Mouse (Mus musculus) cerebellum, adult 18-20 months (tissue): ENCODE data around the gene Rxfp1.
"Not testable (repeated sequence)": the region's sequence is repeated elsewhere in the genome, so short reads cannot be mapped to it uniquely, and the experiment has no call there.

Source experiments
- DNase-seq, 2 experiments: peaks; one replicate each; pipeline ENCODE4 v3.0.0; 2021

Rxfp1 gene

DNA sequence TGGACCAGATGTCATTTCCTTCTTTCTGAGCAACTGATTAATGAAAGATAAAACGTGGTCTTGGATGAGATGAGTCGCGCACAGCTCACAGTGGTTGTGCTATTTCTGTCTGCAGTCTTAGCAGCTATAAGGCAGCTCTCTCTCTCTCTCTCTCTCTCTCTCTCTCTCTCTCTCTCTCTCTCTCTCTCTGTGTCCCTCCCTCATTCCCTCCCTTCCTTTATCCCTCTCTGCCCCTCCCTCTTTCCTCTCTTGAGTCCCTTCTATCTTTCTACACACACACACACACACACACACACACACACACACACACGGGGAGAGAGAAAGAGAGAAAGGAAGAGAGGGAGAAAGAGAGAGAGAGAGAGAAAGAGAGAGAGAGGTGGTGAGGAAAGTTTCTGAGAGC lies at the start of gene Rxfp1:
TSS of gene Rxfp1 (minus strand) at position 101 of the 400 bp plus-strand sequence.
- no peak for DNase-seq

DNA sequence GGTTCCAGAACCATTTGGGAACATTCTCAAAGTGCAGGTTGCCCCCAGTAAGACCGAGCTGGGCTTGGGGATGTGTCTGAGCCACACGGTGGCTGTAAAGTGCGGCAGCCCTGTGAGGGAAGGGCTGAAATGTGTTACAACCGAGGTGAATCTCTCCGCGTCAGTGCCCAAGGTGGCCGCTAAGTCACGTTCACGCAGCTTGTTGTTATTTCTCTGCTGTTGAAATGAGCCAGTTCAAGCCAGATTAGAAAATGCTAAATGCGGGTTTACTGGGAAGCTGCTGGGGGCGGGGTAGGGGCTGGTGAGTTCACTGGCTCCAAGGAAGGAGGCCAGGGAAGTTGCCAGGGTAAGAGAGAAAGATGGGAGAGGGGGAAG lies 46.7 kb upstream of the Rxfp1 start:
- DNase-seq = no peak

DNA sequence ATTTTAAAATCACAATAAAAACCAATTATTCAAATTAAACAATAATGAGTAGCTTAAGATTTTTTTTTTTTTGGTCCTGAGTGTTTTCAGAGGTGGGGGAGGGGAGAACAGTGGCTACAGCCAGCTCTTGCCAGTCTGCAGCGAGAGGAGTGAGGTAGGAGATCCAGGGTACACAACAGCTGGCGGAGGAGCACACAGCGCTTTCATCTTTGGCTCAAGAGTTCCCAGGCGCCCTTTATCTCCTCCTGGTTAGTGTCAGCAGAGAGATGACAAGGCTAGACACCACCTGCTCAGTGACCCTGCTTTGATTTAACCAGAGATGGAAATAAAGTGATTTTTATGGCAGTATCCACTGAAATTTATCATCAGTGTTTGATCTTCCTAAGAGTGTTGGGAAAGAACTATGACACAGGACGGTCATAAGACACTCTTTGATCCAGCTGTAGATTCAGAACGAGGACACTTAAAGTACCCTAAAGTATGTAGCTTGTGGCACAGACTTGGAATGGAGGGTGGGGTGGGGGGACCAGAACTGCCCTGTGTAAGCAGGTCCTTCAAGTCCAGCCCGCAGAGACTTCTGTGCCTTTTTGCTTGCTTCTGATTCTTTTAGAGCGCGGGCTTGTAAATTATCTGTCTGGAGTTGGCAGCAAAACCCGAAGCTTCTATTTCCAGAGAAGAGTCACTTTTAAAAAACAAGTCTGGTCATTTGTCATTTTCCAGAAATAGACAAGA lies 46.1 kb upstream of the Rxfp1 start:
- no peak for DNase-seq

DNA sequence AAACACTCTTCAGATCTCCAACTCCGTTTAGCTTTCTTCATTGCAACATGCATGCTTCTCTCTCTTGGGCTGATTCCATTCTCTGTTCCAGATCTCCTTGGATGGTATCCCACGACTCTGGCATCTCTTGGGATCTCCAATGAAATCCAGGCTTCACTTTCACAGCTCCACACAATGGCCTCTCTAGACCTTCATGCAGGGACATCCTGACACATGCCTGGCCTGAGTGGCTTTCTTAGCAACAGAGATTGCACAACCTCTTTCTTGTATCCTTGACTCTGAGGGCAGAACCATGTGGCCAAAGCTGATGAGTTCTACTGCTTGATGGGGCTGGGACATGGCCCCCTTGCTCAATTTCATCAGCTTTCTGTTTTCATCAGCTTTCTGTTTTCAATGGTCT lies 35.0 kb upstream of the Rxfp1 start:
- no peak for DNase-seq

DNA sequence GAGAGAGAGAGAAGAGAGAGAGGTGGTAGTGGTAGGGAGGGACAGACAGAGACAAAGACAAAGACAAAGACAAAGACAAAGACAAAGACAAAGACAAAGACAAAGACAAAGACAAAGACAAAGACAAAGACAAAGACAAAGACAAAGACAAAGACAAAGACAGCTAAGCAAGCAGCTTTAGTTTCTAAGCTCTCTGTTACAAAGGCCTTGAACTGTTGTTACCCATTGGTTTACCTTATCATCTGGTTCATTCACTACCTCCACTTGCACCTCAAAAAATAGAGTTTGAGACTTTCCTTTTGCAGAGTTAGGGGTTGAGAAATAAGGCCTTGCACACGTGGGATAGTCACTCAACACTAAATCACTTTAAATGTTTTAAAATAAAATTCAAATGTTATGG lies 16.1 kb upstream of the Rxfp1 start:
- DNase-seq = no peak

DNA sequence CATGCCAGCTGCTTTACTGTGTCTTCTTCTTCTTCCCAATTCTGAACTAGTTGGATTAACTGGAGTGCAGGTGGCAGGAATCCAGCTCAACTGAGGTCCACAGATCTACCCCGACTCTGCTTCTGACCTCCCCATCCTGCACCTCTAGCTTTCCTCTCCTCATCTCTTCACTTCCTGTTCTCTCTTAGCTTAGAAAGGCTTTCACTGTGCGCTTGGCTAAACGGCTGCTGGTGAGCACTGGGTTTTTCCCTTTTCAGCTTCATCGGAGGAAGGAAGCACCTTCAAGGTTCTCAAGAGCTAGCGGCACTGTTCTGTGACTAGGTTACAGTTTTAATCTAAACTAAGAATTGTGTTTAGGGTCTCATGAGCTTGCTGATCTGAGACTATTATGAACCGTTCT lies 8.9 kb upstream of the Rxfp1 start:
- no peak for DNase-seq

DNA sequence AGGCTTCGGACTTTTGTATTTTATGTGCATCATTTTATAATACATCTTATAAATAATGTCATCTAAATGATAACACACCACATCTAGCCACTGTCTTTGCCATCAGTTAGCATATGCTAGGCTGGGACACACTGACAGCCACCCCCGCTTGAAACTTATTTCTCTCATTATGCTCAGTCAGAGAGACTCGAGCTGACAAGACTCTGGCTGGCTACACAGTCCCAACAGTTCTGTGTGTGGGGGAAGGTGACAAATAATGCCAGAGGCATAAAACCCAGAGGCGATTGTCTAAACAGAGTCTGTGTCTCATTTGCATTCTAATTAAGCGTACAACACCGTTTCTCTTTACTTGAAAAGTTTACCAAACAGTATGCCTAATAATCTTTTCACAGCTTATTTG lies 7.4 kb upstream of the Rxfp1 start:
- DNase-seq = no peak

DNA sequence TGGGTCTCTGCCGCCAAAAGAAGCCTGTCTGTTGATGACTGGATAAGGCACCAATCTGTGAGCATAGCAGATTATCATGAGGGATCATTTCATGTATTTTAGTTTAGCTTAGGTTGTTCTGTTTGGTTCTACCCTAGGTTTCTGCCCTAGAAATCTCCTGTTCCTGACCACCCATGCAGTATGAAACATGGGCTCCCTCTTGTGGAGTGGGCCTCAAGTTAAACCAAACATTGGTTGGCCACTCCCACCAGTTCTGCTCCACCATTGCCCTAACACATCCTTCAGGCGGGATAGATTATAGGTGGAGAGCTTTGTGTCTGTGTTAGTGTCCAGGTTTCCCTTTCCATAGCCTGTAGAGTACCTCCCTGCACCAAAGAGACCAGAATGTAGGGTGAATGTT lies 6.7 kb upstream of the Rxfp1 start:
- no peak for DNase-seq

DNA sequence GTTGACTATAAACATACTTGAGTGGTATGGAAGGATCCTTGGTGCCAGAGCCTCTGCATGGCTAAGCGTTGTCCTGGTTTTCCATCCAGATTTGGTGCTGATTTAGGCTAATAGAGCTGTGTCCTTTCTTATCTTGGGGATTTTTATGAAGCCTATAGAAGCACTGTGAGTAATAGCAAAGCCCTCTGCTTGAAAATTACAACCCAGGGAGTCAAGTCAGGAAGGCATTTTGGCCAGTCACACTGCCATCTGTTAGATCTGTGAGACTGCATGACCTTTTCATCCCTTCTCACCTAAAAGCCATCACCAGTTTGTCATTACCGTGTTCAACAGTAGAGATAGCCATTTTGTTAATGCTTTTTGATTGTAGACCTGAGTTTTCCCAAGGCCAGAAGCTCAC lies 2.7 kb upstream of the Rxfp1 start:
- DNase-seq = peak in 1 of 2 experiments; percentile 21

DNA sequence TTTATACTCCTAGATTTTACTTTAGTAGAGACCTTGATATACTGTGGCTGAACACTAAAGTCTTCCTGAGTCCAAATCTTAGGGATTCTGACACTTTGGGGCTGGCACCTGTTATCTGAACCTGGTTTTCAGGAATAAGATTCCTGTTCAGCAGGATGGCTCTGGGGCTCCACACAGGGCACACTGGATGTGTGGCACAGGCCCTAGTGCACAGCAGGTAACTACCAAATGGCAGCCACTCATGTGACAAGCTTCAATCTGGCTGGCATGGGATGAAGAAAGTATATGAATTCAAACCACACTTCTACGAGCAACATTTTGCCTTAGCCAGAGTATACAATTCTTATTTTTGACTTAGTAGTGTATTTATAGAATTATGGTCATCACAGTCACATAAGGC lies 771 bp upstream of the Rxfp1 start:
- peak; percentile 28 to 34 for DNase-seq

DNA sequence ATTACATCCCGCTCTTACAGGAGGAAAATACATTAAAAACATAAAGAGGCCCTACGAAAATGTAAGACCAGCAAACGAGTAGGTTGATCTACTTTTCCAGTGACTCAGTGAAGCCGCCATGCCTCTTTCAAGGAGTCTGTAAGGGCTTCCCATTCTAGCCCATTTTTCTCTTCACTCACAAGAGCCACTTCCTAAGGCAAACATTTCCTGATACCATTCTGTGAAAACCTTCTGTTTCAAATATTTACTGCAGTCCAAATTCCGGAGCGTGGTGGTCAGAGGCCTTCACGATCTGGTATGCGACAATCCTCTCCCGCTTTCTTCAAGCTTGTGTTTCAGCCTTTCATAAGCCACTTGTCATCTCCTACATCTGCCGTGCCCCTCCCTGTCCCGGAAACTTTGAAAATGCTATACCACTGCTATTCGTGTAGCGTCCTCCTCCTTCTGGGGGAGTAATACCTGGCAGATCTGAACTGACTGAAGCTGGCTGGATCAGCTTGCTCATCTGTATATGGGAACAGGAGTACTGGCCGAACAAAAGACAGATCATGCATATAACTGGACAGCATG lies 11.1 kb downstream of the Rxfp1 start:
- no peak for DNase-seq

DNA sequence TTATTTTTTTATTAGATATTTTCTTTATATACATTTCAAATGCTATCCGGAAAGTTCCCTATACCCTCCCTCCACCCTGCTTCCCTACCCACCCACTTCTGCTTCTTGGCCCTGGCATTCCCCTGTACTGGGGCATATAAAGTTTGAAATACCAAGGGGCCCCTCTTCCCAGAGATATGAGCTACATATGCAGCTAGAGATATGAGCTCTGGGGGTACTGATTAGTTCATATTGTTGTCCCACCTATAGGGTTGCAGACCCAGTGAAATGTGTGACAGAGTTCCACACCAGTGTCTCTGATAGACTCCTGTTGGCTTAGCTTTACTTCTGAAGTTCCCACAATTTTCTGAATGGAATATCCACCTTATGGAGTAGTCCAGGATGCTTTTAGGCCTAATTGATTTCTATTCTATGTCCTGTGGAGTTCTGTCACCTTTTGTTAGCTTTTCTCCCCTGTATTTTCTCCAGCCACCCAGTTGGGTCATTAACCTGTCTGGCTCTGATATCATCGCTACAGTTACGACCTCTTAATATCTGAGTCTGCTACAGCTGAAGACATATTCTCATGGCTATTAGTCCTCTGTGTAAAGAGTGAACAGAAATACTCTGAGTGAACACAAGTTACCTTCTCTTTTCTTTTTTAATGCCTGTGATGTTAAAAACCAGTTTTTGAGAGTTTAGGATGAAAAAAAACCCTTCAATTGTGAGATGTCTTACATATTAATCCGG lies 16.8 kb downstream of the Rxfp1 start:
- DNase-seq = no peak

DNA sequence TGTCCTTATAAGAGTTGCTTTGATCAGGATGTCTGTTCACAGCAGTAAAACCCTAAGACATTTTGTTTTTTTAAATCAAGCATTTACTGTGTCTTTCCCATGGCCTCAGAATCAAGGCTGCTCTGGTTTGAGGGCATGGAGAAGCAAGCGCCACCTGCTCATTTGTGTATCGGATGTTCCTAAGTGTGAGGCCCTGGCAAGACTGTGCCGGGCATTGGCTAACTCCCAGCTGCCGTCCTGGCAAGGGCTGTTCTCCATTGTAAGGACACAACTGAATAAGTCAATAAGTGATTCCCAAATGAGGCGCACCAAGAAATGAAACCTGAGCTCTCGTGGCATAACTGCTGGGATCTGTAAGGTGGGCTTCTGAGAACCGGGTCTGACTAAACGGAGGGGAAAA lies 31.2 kb downstream of the Rxfp1 start:
- DNase-seq = peak; percentile 39 to 51

DNA sequence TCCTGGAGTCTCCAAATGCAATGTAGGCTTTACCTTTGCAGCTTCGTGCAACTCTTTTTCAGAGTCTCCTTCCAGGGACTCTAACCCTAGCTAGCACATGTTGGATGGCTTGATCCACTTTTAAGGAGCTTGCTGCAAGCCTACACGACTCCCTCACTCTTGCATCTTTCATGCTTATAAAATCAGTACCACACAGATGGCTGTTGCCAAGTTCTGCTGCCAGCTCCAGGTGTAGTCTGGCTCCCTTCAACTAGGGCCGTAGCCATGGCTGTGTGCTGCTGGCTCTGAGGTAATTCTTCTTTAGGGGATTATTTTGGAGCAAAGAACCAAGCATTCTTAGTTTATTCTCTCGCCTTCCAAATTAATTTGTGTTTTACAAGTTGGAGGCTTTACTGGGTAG lies 34.5 kb downstream of the Rxfp1 start:
- no peak for DNase-seq

DNA sequence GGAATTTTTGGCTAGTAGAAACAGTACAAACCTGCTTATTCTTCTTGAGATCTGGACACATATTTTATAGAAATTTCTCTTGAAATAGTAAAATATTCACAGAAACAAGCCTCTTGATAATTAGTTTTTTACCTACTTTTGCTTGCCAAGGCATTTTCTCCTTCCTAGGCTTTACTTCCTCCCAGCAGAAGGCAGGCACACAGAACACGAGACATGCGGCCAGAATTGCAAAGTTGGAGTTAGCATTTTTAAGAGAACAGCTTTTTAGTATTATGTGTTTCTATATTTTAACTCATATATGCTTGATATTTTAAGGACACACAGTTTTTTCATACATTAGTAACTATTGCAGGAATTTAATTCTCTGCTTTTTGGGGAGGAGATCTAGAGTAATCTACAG lies 45.7 kb downstream of the Rxfp1 start:
- DNase-seq = no peak

DNA sequence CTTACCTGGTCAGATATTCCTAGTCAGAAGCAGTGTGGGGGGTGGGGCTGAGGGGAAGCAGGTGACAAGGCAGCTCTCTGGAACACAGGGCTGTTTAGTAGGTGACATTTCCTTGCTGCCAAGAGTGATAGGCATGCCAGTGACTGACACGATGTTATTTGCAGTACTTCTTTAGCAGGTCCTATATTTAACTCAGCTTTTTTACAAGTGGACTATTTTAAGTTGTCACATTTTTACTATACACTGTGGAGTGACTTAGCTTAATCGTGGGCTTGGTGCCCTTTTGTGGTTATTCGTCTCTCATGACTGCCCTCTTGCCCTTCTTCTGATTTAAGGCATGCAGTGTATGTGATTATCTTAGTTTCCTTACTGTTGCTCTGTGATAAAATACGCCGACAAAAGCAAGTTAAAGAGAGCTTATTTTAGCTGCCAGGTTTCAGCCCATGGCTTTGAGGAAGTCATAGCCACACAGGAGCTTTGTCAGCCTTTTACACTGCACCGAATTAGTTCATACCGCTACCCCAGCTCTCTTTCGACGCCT lies 47.5 kb downstream of the Rxfp1 start:
- no peak for DNase-seq

DNA sequence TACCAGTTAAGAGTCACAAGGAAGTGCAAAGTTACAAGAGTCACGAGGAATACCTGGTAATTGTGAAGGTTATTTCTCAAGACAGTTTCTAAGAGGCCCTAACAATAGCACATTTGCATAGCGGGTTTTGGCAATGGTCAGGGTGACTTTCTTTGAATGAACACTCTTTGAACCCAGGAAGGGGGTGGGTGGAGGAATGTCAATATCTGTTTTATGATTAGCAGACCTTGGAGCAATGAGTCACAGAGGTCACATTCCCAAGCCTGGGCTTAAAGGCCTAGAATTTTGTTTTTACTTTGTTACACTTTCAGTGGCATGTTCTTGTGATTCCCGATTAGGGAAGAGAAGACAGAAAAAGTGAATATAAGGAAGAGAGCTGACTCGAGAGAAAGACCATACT lies 49.6 kb downstream of the Rxfp1 start:
- not testable (repeated sequence) for DNase-seq

DNA sequence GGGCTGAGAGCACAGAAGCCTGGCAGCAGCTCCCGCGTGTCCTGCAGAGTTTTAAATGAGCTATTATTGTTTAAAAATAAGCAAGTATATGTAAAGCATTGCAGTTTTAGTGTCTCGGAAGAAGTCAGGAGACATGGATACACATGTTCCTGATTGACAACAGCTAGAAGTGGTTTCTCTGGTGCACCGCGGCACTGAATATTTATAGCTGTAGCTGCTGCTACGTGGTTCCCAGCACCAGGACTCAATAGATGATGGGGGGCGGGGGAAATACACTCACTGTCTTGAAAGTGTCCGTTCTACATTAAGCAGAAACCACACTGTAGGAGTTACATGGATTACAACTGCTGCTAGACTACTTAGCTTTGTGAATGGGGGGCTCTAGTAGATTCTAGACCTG lies 54.2 kb downstream of the Rxfp1 start:
- no peak for DNase-seq

DNA sequence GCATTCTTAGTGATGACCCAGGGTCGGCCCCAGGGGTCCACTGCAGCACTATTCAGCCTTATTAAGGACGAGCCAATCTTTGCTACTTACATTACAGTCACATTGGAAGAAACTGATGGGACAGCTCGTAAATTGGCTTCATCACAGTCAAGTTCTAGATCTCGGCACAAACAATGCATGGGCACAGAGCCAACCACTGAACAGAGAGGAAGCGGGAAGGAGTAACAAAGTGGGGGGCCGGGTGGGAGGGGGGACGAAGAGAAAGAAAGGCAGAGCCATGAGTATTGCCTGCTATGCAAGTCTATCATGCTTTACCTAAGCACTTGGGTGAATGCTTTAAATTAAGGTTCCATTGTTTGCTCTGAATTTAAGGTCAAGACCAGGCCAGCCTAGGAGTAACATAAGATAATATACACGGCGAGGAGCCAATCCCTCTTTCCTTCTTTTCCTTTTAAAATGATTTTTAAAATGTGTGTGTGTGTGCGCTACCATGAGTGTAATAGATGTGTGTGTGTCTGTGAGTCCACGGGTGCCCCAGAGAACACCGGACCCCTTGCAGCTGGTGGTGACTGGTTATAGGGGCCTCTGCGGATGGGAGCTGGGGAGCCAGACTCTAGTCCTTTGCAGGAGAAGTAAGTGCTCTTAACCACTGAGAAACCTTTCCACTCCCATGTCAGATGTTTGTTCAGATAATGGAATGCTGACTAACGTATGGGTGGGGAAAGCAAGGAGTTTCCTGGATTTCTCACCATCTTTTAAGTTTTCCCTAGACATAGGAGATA lies 55.1 kb downstream of the Rxfp1 start:
- no peak for DNase-seq

DNA sequence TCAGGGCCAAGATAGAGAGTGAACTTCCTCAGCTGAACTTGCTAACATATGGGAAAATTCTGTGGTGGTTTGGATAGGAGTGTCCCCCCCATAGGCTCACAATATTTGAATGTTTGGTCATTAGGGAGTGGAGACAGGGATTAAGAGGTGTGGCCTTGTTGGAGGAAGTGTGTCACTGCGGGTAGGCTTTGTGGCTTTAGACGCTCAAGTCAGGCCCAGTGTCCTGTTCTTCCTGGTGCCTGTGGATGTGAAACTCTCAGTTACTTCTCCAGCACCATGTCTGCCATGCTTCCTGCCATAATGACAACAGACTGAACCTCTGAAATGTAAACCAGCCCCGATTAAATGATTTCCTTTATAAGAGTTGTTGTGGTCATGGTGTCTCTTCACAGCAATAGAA lies 61.3 kb downstream of the Rxfp1 start:
- no peak for DNase-seq

DNA sequence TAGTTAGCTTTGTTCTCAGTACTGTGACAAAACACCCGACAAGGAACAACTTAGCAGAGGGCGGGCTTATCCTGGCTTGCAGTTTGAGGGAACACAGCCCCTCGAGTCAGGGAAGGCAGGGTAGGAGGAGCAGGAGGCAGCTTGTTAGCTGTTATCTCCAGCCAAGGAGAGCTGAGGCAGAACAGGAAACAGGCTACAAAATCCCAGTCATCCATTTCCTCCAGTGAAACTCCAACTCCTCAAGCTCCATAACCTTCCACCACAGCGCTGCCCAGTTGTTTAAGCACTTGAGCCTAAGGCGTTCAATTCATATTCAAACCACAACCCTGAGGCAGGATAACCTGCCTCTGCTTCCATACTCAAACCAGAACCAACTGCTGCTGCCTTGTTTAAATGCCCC lies 63.0 kb downstream of the Rxfp1 start:
- DNase-seq = no peak

DNA sequence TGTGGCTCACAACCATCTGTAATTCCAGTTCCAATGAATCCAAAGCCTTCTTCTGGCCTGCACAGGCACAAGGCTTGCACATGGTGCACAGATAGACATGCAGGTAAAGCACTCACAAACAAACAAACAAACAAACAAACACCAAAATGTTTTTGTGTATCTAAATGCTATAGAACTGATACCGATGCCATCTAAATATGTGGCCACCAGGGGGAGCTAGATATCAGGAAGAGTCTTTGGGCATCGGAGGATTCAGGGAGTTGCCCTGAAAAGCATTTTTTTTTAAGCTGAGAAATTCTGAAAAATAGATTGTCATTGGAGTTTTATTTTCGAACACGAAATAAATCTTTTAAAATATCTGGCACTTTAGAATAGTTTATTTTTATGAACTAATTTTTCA lies 64.6 kb downstream of the Rxfp1 start:
- DNase-seq = peak; percentile 59 to 70

DNA sequence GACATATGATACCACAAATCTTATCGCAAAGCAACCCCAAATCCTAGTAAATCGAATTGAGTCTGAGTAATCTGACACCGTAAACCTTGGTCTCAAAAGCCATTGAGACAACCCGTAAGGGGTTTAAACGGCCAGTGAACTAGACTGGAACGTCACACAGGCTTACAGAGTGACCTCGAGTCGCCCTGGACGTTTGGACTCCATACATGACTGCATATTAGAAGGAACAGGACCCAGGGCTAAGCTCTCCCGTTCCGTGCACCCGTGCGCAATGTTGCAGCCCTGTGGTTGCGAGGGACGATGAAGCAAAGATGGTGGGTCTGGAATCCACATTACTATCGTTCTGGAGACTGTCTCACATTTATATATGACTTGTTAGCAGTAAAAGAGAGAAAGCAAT lies 65.5 kb downstream of the Rxfp1 start:
- no peak for DNase-seq
